Mouse (Mus musculus) spleen, postnatal 4 days (tissue): ENCODE data around the gene Vps50.
"Not testable (repeated sequence)": the region's sequence is repeated elsewhere in the genome, so short reads cannot be mapped to it uniquely, and the experiment has no call there.

ENCODE experiments used
- DNase-seq, 2 experiments: peaks; one replicate each; pipeline ENCODE4 v3.0.0; 2022; ENCODE audit warnings: low spot score in 2 of 2

The Vps50 gene

DNA sequence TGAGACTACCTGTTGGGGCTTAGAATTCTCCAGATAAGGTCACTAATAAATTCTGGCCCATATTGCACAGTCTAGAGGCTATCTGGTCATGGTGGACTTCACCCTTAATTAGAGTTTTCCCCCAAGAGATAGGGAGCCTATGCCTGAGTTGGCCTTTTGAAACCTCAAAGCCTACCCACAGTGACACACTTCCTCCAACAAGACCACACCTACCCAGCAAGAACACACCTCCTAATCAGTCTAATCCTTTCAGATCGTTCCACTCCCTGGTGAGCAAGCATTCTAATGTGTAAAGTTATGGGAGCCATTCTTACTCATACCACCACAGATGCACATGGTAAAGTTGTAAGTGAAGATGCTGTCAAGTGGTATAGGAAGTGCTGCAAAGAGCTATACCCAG, 37.9 kb downstream of the Vps50 start:
- DNase-seq, result no peak

GRCm38 (mm10) chr6:3539470-3539869, 41.3 kb downstream of the Vps50 start:
- no peak for DNase-seq

- DNase-seq, result no peak
Observed at GRCm38 (mm10) chr6:3543862-3544261, 45.7 kb downstream of the Vps50 start.

DNA sequence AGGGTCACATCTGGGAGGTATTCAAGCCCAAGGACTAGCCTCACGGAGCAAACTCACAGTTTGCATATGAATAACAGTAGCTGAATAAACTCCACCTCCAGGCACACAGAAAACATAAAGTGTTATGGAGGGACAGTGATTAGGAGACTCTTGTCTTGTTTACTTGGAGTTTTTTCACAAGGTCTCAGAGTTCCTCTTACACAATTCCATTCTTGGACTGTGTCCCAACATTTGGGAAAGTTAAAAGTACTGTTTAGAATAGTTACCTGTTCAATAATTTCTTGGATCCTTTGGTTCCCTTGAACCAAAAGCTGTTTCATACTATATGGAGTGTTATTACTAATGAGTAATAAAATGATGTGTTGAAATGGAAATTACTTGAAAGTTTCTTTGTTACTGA, 46.8 kb downstream of the Vps50 start:
- no peak for DNase-seq

DNA sequence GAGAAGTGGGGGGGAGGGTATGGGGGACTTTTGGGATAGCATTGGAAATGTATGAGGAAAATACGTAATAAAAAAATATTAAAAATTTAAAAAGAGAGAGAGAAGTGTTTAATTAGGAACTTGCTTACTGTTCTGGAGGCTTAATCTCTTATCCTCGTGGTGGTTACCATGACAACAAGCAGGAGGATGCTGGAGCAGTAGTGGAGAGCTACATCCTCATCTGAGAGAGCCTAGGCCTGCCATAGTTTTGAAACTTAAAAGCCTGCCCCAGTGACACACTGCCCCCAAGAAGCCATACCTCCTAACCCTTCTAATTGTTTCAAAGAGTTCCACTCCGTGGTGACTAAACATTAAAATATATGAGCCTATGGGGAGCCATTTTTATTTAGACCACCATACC, 50.8 kb downstream of the Vps50 start:
- no peak for DNase-seq

DNA sequence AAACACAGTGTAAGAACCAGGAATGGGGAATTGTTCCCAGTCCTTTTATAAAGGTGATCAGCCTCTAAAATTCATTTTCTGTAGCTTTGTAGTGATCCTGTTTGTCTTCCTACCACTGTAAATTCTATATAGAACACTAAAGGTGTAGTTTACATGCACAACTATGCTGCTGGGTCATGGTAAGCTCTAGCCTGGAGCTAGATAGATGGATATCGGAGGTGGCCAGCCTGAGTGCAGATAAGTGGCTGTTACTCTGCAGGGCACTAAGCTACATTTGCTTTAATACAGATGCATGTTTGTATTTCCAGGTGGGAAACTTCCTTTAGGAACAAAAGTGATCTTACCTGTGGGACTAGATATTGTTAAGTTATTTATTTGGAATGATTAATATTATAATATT, 51.8 kb downstream of the Vps50 start:
- DNase-seq, result no peak

- DNase-seq, result not testable (repeated sequence)
Observed at GRCm38 (mm10) chr6:3552681-3553080, 54.5 kb downstream of the Vps50 start.

- no peak for DNase-seq
Observed at GRCm38 (mm10) chr6:3557177-3557576, 59.0 kb downstream of the Vps50 start.

DNA sequence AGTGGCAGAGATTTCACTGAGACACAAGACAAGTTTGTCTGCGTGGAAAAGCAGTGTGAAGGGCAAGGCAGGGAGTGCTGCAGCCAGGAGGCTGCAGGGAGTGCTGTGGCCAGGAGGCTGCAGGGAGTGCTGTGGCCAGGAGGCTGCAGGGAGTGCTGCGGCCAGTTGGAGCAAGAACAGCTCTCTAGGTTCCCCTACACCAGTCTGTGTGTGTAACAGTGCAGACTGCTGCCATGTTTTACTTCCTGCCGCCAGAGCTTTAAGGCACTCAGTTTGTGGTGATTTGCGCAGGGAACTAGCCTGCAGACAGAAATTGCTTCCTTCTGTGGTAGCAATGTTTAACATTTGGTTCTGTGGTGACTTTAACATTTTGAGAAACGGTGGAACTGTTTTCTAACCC, 61.8 kb downstream of the Vps50 start:
- no peak for DNase-seq

GRCm38 (mm10) chr6:3562301-3562700, 64.1 kb downstream of the Vps50 start:
- DNase-seq, result no peak

DNA sequence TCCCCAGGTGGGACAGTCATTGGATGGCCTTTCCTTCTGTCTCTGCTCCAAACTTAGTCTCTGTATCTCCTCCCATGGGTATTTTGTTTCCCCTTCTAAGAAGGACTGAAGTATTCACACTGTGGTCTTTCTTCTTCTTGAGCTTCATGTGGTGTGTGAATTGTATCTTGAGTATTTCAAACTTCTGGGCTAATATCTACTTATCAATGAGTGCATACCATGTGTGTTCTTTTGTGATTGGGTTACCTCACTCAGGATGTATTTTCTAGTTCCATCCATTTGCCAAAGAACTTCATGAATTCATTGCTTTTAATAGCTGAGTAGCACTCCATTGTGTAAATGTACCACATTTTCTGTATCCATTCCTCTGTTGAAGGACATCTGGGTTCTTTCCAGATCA, 65.9 kb downstream of the Vps50 start:
- DNase-seq, result not testable (repeated sequence)

DNA sequence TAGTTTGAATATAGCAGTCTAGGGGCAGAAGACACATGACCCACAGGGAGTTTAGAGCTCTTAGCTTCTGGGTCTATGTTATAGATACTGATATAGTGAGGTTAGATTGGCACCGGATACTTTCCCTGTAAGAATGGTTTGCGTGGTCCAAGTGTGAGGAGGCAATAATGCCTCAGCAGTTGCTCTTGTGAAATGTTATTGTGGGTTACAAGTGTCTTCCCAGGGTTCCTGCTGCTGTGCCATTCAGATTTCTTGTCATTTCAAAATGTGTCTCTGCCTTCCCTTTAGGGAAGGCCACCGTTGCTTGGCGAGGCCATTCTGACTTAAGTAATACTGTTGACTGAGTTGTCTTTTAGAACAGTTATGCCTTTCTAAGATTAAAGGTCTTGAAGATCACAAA, 66.8 kb downstream of the Vps50 start:
- DNase-seq, result no peak

DNA sequence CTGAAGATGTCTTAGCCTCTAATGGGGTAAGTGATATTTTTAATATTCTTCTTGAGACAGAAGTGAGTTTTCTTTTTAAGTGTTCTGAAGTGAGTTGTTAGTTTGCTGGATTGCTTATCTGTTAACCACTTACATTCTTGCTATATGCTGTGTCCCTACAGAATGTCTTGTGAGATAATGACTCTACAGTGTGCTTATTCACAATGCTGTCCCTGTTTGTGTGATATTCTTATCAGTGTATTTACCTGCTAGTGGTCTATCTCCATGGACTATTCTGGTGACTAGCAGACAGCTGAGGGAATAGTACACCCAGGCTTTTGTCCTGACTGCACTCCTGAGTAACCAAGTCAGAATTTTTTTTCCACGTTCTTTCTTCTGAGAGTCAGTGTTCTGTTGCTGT, 67.5 kb downstream of the Vps50 start:
- DNase-seq, result no peak

GRCm38 (mm10) chr6:3567071-3567610, 69.0 kb downstream of the Vps50 start:
- no peak for DNase-seq

DNA sequence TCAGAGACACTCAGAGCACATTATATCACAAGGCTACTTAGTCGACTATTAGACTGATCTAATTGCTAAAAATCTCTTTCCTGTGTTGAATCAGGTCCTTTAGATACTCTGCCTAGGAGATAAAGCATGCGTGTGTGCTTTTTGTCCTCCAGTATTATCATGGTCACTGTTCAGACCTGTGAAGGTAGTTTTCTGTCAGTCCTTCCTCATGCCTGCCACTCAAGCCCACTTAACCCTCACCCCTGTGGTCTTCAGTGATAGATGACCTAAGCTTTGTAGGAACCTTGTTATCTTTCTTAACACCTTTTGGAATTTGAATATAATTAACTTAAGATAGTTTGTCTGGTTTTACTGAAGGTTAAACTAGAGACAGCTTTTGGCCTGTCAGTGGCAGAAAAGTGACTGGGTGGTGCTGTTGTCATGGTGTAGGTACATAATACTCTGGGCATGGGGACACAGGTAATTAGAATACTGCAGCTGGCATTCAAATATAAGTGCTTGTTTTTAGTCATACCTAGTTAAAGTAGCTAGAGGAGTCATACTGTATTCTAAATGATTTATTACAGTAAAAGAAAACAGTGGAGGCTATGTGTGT, 74.1 kb downstream of the Vps50 start:
- no peak for DNase-seq

DNA sequence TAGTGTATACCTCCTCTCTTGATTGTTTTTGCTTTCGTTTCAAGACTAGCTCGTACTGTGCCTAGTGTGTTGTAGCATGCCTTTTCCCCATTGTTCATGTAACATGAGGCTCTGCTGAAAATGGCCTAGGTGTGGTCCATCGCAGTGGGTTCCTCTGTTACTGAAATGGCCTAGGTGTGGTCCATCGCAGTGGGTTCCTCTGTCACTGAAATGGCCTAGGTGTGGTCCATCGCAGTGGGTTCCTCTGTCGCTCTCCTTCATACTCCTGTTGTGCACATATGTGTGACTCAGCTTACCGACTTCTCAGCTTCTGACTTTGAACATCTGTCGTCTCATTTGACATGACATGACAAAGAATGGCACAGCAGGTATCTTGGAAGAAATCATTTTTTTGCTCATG, 75.6 kb downstream of the Vps50 start:
- DNase-seq, result no peak

DNA sequence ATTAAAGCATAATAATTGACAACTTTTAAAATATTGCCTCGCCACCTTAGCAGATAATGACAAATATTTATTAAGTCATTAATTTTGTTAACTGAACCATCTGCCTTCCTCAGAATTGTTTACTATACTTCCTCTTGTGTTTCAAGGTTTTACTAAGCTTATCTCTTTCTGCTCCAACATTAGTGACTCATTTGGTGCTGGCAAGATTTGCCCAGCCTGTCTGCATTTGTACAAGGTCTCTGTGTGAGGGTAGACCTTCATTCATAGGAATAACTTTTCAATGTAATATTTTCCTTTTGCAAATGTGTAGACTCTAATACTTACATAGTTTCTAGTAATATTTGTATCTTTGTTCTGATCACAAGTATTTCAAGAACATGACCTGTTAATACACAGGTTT, 87.2 kb downstream of the Vps50 start:
- DNase-seq, result no peak

GRCm38 (mm10) chr6:3590289-3590904, 92.2 kb downstream of the Vps50 start:
- DNase-seq, result no peak

- no peak for DNase-seq
Observed at GRCm38 (mm10) chr6:3594246-3594645, 96.1 kb downstream of the Vps50 start.

GRCm38 (mm10) chr6:3612827-3613226, 114.6 kb downstream of the Vps50 start:
- no peak for DNase-seq

DNA sequence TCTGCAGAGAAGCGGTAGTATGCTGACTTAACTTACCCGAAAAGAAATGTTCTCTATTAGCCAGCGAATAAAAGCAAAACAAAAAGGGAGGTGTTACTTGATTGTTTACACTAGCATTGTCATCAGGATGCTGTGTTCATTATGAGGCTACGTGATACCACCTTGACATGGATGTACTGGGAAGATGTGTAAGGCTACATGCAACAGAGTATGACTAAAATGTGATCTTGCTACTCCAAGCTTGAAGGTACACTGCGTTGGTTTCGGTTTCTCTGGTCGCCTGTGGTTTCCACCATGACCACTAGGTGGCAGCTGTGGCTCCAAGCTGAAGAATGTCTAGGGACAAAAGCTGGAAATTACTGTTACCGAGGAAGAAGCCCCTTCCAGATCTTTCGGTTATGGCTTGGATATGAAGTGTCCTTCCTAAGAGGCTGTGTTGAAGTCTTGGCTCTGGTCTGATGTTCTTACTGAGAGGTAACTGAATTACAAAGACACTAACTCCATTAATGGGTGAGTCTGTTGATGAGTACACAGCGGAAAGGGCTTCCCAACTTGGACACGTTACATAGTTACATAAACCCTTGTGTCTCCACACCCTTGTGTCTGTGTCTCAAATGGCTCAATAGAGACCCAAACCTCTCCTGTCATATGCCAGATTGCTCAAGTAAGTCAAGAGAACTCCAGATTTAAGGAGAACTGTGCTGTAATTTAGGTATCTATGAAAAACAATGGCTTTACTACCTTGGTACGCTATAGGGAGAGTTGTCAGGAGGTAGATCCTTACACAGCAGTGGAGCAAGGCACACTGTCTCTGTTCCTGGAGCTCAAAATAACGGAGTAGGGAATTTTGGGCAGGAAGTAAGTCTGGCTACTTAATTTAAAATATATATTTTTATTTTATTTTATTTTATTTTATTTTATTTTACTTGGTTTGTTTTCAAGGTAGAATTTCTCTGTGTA, 122.5 kb downstream of the Vps50 start:
- not testable (repeated sequence) for DNase-seq
